Mouse (Mus musculus): Measurements from ENCODE around the gene Polg2. TPM values are rescaled to one million over a fixed set of nuclear protein-coding genes. Genes with fewer than 3 reads are reported as not detected.

The Polg2 gene
- 1 to 10 TPM; 3.1 to 5.0 TPM for total RNA-seq (2021)
- long read RNA-seq, experiment 1, partial matches to known transcripts, result 1 of 2 reads
- long read RNA-seq, experiment 1, other reads (novel, unspliced or antisense), result 1 of 2 reads
- long read RNA-seq, experiment 2, partial matches to known transcripts, result 0 of 3 reads
- long read RNA-seq, experiment 2, other reads (novel, unspliced or antisense), result 3 of 3 reads

DNA sequence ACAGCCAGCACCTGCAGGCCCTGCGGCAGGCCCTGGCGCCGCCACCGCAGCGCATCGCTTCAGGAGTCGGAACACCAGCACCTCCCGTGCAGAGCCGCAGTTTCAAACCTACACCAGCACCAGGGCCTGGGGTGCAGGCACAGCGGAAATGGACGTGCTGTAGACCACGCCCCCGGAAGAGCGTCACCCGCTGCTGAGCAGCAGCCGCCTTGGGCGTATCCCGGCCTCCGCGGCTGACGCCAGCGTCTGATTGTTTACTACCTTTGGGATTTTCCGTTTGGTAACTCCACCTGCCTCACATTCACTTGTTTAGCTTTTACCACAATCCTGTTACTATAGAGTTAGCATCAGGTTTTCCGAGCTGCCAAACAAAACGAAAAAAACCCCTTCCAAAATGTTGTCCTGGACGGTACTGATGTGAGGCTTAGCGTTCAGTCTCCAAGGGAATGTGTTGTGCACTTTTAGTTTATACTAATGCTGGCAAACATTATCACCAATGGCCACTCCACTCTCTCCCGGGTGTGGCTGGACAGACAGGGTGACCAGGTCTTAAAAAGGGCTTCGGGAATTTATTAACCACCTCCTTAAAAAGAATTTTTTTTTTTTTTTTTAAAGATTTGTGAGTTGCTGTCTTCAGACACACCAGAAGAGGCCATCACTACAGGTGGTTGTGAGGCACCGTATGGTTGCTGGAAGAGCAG is at the start of gene Polg2:
Gene Polg2, minus strand, starts transcription at position 150 of the 701 bp plus-strand sequence.
- Histone ChIP-seq H3K4me3 (peak within 1 kb of the TSS; percentile 90), H3K27ac (peak within 1 kb of the TSS; percentile 91)
- no peak for TF ChIP-seq CTCF (conservative IDR thresholded peaks at IDR 0.05)
- DNase-seq (ENCODE audit: low spot score in 2 of 2), result peak; percentile 90 to 91

DNA sequence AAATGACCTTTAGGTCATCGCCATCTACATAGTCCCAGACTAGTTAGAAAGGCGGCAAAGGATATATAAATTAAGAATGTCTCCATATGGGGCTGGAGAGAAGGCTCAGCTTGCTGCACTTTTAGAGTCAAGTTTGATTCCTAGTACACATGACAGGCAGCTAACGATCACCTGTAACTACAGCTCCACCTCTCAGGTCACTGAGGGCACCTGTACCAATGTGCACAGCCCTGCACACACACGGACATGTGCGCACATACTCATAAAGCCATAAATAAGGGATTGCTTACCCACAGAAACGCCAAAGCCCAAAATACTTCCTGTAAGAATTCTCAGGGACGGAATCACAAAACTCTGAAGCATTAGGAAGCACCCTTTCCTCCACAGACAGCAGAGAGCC is 48.7 kb upstream of the Polg2 start:
- TF ChIP-seq CTCF (conservative IDR thresholded peaks at IDR 0.05), result no peak
- Histone ChIP-seq H3K27ac (no peak overlapping the region), H3K4me3 (no peak overlapping the region)
- no peak for DNase-seq (ENCODE audit: low spot score in 2 of 2)

DNA sequence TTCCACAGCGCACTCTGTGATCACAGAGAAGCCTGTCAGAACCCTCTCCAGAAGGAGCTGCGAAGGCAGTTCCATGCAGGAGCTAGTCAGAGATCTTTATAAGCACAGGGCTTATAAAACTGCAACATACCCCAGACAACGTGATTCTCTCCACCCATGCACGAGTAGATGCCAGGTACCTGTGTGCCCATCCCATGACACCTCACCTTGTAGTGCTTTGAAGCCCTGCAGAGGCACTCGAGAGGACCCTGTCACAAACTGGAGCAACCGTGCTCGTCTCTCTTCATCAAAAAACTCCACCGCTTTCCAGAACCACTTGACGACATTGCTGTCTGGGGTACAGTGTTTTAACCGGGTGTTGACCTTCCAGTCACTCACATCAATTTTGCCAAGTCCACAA is 45.1 kb upstream of the Polg2 start:
- peak overlapping the region; percentile 78; the same call in 1 of the 2 replicates for H3K27ac ChIP-seq

DNA sequence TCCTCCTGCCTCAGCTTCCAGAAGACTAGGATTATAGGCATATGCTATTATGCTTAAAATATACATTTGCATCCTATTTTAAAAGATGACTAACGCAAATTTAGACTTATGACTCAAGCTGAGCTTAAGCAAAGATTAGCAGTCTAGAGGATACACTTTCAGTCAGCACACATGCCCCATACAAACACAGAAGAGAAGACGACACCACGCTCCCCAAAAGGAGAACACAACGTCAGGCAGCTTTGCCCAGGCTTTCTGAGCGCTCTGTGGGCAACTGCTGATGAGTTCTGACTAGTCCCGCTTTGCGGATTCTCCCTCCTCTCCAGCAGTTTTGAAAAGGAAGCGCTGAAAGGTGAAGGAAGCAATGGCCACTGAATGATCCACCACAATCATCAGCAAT is 44.4 kb upstream of the Polg2 start:
- TF ChIP-seq CTCF (conservative IDR thresholded peaks at IDR 0.05), result no peak
- H3K27ac ChIP-seq, result peak overlapping the region; percentile 78; the same call in 1 of the 2 replicates
- no peak for DNase-seq (ENCODE audit: low spot score in 2 of 2)
- no peak overlapping the region for H3K4me3 ChIP-seq

More for the DNA sequence above, 45.1 kb upstream of the Polg2 start:
- DNase-seq (ENCODE audit: low spot score in 2 of 2), result no peak
- no peak for TF ChIP-seq CTCF (conservative IDR thresholded peaks at IDR 0.05)
- H3K4me3 ChIP-seq, result no peak overlapping the region

DNA sequence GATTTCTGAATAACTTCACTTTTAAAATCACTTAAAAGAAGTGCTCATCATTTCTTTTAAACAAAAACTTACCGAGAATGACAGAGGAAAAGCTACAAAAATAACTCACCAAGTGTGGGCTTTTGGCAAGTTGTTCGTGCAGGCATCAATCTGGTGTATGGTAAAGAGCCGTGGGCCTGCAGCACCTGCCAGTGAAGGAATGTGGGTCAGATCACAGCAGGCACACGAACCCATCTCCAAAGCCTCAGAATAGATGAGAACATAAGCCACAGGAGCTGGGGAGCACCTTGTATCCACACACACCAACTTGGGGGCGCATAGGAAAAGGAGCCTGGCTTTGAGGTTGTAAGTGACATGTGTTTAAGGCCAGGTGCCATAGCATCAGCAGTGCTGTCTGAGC is 43.6 kb upstream of the Polg2 start:
- no peak overlapping the region for H3K4me3 ChIP-seq
- TF ChIP-seq CTCF (conservative IDR thresholded peaks at IDR 0.05), result no peak
- peak overlapping the region; percentile 78 for H3K27ac ChIP-seq
- DNase-seq (ENCODE audit: low spot score in 2 of 2), result peak; percentile 47 to 58

DNA sequence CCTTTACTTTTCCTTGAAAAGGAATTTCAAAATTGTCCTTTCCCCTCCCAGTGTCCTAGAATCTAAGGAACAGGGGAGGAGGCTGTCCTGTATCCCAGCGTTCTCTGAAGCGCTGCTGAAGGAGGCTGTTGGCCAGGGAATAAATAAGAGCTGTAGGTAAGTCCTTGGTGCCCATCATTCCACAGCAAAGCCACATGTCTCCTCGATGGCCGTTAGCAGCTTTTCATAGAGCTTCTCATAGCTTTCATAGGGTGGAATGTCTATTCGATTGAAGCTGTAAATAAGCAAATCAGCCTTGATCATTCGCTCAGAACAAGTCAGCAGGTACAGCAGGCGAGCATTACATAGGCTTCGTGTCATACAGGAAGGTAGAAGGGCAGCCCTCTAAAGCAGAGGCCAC is 43.2 kb upstream of the Polg2 start:
- no peak for TF ChIP-seq CTCF (conservative IDR thresholded peaks at IDR 0.05)
- peak overlapping the region; percentile 78 for H3K27ac ChIP-seq
- H3K4me3 ChIP-seq, result no peak overlapping the region
- DNase-seq (ENCODE audit: low spot score in 2 of 2), result no peak

DNA sequence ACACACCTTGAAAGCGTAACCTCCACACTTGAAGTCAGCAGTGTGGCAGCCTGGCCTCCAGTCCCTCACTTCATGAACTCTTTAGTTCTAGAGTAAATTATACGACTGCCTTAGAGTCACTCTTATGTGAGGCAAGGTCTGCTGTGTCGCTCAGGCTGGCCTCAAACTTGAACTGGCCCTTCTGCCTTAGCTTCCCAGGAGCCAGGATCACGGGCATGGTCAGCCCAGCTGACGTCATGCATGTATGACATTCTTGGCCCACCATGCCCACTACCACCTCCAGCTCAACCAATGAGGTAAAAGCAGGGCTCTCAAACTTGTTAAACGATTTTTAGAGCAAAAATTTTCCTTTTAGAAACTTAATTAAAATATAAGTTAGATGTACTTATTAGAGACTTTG is 42.1 kb upstream of the Polg2 start:
- no peak for DNase-seq (ENCODE audit: low spot score in 2 of 2)
- TF ChIP-seq CTCF (conservative IDR thresholded peaks at IDR 0.05), result no peak
- peak overlapping the region; percentile 78 for H3K27ac ChIP-seq
- H3K4me3 ChIP-seq, result no peak overlapping the region

DNA sequence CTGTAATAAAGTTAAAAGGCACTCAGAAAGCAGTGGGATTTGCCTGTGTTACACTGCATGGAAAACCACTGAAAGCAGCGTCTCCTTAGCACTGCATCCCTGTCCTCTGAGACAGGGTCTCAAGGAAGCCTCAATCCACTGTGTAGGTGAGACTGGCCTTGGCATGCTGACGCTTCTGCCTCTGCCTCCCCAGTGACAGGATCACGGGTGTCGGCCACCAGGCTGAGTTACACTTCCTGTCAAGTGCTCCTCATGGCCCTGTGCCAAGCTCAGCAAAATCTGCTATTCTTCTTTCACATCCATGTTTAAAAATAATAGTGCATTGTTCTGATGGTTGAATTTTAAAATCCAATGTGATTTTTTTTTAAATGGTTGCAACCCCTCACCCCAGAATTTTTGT is 41.6 kb upstream of the Polg2 start:
- TF ChIP-seq CTCF (conservative IDR thresholded peaks at IDR 0.05), result no peak
- peak; percentile 28 to 44 for DNase-seq (ENCODE audit: low spot score in 2 of 2)
- H3K27ac ChIP-seq, result peak overlapping the region; percentile 78
- no peak overlapping the region for H3K4me3 ChIP-seq

DNA sequence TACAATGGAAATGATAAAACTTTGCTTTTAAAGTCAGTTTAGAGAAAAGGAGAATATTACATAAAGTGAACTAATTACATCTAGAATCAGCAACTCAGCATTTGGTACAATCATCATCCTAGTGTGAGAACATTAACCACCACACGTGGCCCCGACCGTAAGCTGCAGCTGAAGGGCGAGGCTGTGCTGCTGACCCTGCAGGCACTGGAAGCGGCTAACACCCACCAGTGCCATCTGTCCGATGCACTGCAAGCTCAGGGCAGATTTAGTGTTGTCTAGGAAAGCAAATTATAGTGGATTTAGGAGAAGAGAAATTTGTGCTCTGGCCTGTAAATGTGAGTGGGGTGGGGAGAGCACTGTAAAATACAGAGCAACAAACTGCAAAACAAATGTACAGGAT is 40.9 kb upstream of the Polg2 start:
- H3K4me3 ChIP-seq, result no peak overlapping the region
- H3K27ac ChIP-seq, result peak overlapping the region; percentile 78
- no peak for TF ChIP-seq CTCF (conservative IDR thresholded peaks at IDR 0.05)
- DNase-seq (ENCODE audit: low spot score in 2 of 2), result no peak

DNA sequence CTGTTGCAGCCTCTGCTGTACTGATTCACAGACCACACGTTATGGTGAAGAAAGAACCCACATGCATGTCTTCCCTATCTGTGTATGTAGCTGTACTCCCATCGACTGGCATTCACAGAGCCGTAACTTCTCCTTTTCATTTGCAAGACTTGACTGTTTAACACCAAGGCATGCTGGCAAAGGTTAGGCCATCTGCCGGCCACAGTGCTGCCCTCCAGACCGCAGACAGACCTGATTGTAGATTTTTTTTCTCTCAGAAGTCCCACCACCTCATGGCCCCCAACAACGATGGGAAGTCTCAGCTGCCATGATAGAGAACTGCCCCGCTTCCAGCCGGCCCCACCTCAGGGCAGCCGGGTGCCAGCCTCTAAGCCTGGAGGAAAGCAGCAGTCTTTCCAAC is 40.3 kb upstream of the Polg2 start:
- Histone ChIP-seq H3K4me3 (no peak overlapping the region), H3K27ac (peak overlapping the region; percentile 78)
- TF ChIP-seq CTCF (conservative IDR thresholded peaks at IDR 0.05), result no peak
- DNase-seq (ENCODE audit: low spot score in 2 of 2), result no peak

DNA sequence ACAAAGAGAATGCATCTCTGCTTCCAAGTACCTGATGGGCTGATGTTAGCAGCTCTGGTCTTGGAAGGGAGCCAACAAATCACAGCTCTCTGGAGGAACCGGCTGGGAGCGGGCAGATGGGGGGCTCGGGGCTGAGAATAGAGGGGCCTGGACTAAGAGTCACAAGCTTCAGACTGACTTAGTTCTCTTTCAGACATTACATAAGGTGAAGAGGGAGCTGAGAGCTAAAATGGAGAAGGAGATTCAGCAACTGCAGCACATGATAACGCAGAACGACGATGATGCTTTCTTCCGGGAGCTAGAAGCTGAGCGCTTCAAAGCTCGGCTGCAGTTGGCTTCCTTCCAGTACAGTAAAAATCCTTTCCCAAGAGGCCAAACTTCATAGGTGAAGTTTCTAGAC is 39.0 kb upstream of the Polg2 start:
- TF ChIP-seq CTCF (conservative IDR thresholded peaks at IDR 0.05), result no peak
- Histone ChIP-seq H3K27ac (peak overlapping the region; percentile 78), H3K4me3 (no peak overlapping the region)
- peak in 1 of 2 experiments; percentile 30 for DNase-seq (ENCODE audit: low spot score in 2 of 2)

DNA sequence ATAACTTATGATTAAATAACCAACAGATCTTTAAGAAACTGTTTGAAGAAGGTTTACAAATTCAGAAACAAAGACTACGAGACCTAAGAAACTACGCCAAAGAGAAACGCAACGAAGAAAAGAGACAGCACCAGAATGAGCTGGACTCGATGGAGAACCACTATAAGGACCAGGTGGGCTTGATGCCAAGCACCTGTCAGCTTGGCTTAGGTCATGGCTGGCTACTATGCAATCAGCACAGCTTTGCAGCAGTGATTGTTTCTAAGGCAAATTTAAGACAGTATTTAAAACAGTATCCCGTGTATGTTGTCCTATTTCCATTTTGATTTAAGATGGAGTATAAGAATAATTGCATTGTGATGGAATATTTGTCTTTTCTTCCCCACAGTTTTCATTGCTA is 38.5 kb upstream of the Polg2 start:
- TF ChIP-seq CTCF (conservative IDR thresholded peaks at IDR 0.05), result no peak
- no peak for DNase-seq (ENCODE audit: low spot score in 2 of 2)
- Histone ChIP-seq H3K4me3 (no peak overlapping the region), H3K27ac (peak overlapping the region; percentile 78)

DNA sequence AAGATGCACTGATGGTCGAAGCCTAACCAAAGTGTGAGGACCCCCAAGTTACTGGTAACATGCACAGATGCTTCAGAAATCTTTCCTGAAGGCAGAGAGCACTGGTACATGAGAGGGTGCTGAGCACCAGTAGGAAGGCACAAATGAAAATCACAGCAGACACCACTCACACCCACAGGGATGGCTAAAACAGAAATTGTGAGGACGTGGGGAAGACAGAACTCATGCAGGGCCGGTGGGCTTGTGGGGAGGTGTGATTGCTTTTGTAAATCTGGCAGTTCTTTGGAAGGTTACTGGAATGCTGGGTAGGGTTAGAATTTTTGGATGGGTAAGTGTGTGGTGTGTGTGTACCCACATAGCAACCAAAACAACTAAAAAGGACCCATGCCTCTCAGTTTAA is 37.8 kb upstream of the Polg2 start:
- Histone ChIP-seq H3K4me3 (no peak overlapping the region), H3K27ac (peak overlapping the region; percentile 78; the same call in 1 of the 2 replicates)
- TF ChIP-seq CTCF (conservative IDR thresholded peaks at IDR 0.05), result no peak
- DNase-seq (ENCODE audit: low spot score in 2 of 2), result no peak

DNA sequence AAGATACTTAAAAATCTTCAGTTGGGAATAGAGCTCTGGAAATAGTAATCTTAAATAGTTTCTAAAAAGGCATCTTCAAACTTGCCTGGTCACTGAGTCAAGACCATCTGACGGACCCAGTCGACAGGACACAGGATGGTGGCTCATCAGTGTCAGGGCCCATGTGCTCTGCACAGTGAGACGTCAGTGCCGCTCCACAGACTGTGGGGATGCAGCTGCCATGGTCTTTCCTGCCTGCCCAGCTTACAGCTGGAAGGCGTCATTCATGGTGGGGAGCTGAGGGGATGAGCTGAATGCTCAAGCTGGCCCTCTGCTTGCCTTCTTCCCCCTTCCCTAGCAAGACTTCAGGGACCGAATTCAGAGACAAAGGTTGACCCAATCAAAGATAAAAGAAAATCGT is 37.0 kb upstream of the Polg2 start:
- Histone ChIP-seq H3K4me3 (no peak overlapping the region), H3K27ac (peak overlapping the region; percentile 24; the same call in 1 of the 2 replicates)
- no peak for DNase-seq (ENCODE audit: low spot score in 2 of 2)
- TF ChIP-seq CTCF (conservative IDR thresholded peaks at IDR 0.05), result no peak
